Mouse (Mus musculus) kidney, embryonic 16.5 days (tissue): ENCODE measurements around the gene Fam222a. TPM values are rescaled to one million over a fixed set of nuclear protein-coding genes. Genes with fewer than 3 reads are reported as not detected.
A peak's percentile ranks its signal among the peaks of the same experiment; 100 is the strongest.

Experiments
- ATAC-seq: fragments of 200-750 bp; cut with Nextera tagmentation; 2 replicates; pipeline ENCODE4 v1.8.0; 2017; ENCODE audit warnings: moderate TSS enrichment; ENCODE audit not compliant: low FRiP score, low TSS enrichment
- H3K27ac ChIP-seq: fragments of 300-500 bp; sonication (generic); 2 replicates; pipeline ENCODE4 v1.5.1; 2014; ENCODE audit warnings: low read length
- H3K27me3 ChIP-seq: fragments of 300-500 bp; sonication (generic); 2 replicates; pipeline ENCODE4 v1.6.1; 2014; ENCODE audit warnings: low read length, control low read depth, mixed read lengths; ENCODE audit not compliant: insufficient read depth
- H3K36me3 ChIP-seq: fragments of 300-500 bp; sonication (generic); 2 replicates; pipeline ENCODE4 v1.6.1; 2014; ENCODE audit warnings: low read length, control low read depth, mixed read lengths; ENCODE audit not compliant: insufficient read depth
- H3K4me1 ChIP-seq: fragments of 300-500 bp; sonication (generic); 2 replicates; pipeline ENCODE4 v1.6.1; 2014; ENCODE audit warnings: low read length, control low read depth, mixed read lengths; ENCODE audit not compliant: insufficient read depth
- H3K4me2 ChIP-seq: fragments of 300-500 bp; sonication (generic); replicated peaks from 2 replicates; pipeline ENCODE4 v1.6.1; 2014; ENCODE audit warnings: low read depth, low read length
- H3K4me3 ChIP-seq: fragments of 300-500 bp; sonication (generic); 2 replicates; pipeline ENCODE4 v1.5.1; 2014; ENCODE audit warnings: mild to moderate bottlenecking, low read length
- H3K9ac ChIP-seq: fragments of 300-500 bp; sonication (generic); replicated peaks from 2 replicates; pipeline ENCODE4 v1.6.1; 2014; ENCODE audit warnings: low read length
- H3K9me3 ChIP-seq: fragments of 300-500 bp; sonication (generic); 2 replicates; pipeline ENCODE4 v1.6.1; 2016; ENCODE audit warnings: low read length, control low read depth
- WGBS: fragments of 180-500 bp; shearing (Covaris S2); extraction: QIAGEN DNeasy Blood & Tissue Kit; methylation state at CpG from one replicate; pipeline ENCODE4 v1.1.7; 2014; 5-methylcytosine and 5-hydroxymethylcytosine counted together
- polyA plus RNA-seq: library from polyadenylated mRNA; unstranded; fragments of >200 nt; fragmentation: Nextera tagmentation; extraction: Ambion mirVana; gene quantifications from 2 replicates; pipeline ENCODE4 v1.2.1, GENCODE M21; 2015

Gene Fam222a
- polyA plus RNA-seq, 1 experiment from 2014 or later = 4.1 TPM

DNA sequence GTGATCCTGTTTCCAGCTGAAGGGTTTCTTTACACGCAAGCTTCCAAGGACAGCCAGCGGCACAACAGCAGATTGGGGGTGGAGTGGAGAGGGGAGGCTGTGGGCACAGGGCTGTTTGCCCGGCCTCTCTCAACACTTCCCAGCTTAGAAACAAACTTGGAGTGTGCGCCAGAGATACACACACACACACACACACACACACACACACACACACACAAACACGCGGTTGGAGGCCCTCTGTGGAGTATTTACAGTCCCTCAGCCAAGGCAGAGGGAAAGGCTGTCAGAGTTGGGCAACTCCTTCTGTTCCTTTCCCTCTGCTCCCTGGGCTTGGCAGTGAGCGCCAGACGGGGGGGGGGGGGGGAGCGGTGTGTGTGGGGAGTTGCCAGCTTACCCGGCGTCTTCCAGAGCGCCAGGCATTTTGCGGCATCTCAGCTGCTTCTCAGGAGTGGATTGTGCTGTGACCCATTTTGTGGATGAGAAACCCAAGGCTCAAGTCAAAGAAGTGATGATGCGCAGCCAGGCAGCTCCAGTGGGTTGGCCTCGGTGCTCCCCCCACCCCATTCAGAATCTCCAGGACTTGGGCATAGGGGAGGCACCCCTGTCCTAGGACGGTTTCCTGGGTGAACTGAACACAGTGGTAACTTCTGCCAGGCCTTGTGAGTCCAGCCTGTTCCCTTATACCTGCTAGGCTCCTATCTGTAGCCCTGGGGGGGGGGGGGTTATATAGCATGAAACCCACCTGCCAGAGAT is 2.3 kb downstream of the Fam222a start:
- Histone ChIP-seq H3K9me3 (no peaks in the 10 kb centered on the region), H3K4me3 (peak overlapping the region; percentile 73), H3K4me2 (peak overlapping the region; percentile 97), H3K27ac (no peak overlapping the region), H3K36me3 (no peaks in the 10 kb centered on the region), H3K27me3 (peaks cover 3% of the 10 kb centered on the region; the same call in 1 of the 2 replicates), H3K4me1 (peaks cover 76% of the 10 kb centered on the region), H3K9ac (peak overlapping the region; percentile 74; the same call in 1 of the 2 replicates)
- ATAC-seq = no peak
- WGBS = 23% methylated on average over 11 of the region's 16 CpGs

DNA sequence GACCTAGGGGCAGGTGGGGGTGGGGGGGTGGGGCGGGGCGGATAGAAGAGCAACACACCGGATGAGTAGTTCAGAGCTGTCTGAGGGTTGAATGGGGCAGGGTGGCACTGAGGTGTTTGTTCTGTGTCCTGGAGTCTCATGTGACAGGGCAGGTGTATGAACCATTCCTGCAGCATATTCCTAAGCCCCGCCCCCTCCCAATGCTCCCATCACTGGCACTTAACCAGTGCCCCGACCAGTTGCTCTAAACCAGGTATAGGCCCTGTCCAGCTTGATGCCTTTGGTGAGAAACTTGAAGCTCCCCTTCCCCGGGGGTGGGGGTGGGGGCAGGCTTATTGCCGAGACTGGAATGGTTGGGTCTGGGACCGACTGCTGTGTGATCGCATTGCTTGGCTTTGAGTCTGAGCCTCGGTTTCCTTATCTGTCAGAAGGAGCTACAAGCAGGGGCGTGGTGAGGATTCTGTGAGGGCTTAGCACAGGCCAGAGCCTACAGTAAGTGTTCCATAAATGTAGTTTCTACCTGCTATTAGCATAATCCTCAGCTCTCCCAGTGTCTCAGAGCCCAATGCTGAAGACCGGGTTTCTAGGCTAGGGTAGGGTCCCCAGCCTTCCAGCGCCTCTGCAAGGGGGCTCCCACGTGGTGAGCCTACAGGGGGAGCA is 3.1 kb downstream of the Fam222a start:
- peaks cover 3% of the 10 kb centered on the region; the same call in 1 of the 2 replicates for H3K27me3 ChIP-seq
- H3K27ac ChIP-seq = peak overlapping the region; percentile 11
- peaks cover 76% of the 10 kb centered on the region for H3K4me1 ChIP-seq
- peak overlapping the region; percentile 70 for H3K4me2 ChIP-seq
- H3K36me3 ChIP-seq = no peaks in the 10 kb centered on the region
- no peak for ATAC-seq
- H3K9me3 ChIP-seq = no peaks in the 10 kb centered on the region
- peak overlapping the region; percentile 54 for H3K9ac ChIP-seq
- peak overlapping the region; percentile 50 for H3K4me3 ChIP-seq
- 6% methylated on average over 14 of the region's 14 CpGs for WGBS

DNA sequence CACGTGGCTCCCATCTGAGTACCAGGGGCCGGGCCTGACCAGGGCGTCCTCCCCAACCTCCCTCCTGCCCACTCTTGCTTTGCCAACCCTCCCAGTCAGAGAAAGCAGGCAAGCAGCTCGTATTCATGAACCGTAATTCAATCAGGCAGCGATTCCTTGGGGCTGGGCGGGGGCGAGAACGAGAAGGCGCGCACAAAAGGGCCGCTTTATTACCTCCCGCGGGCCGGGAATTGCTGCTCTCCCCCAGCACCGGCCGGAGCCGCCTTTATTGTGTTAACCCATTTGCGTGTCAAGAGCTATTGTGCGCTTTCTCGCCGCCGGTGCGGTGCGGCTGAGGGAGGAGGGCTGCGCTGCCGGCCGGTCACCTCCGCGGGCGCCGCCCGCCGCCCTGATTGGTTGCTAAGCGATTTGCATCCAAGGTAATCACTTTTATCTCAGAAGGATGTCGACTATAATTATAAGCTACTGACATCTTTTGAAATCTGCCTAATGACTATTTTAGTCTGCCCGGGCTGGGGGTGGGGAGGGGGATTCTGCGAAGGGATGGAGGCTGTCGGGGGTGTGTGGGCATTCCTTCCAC is 3.7 kb downstream of the Fam222a start:
- WGBS = 2% methylated on average over 39 of the region's 39 CpGs
- no peaks in the 10 kb centered on the region for H3K36me3 ChIP-seq
- peaks cover 3% of the 10 kb centered on the region; the same call in 1 of the 2 replicates for H3K27me3 ChIP-seq
- peaks cover 77% of the 10 kb centered on the region for H3K4me1 ChIP-seq
- H3K4me2 ChIP-seq = peak overlapping the region; percentile 70
- no peaks in the 10 kb centered on the region for H3K9me3 ChIP-seq
- H3K4me3 ChIP-seq = peak overlapping the region; percentile 50
- peak overlapping the region; percentile 11 for H3K27ac ChIP-seq
- H3K9ac ChIP-seq = peak overlapping the region; percentile 54
- no peak for ATAC-seq

DNA sequence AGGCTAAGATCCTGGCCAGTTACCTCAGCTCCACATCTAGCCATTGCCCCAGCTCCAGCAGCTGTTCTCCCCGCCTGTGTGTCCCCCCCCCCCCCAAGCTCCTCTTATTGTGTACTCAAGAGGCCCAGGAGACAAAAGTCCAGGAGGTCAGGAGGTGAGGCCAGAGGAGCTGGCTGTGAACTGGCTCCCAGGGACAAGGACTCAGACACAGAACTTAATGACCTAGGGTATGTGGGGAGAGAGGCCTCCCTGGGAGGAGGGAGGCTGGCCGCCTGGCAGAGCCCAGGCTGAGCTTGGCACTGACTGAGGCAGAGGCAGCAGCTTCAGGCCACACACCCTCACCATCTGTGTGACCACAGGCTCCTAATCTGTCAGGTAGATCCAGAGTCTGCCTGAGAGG is 5.2 kb downstream of the Fam222a start:
- Histone ChIP-seq H3K36me3 (no peaks in the 10 kb centered on the region), H3K4me1 (peaks cover 83% of the 10 kb centered on the region), H3K27me3 (peaks cover 3% of the 10 kb centered on the region; the same call in 1 of the 2 replicates), H3K4me3 (no peak overlapping the region), H3K4me2 (no peak overlapping the region), H3K9ac (no peak overlapping the region), H3K9me3 (no peaks in the 10 kb centered on the region), H3K27ac (no peak overlapping the region; the same call in 1 of the 2 replicates)
- 38% methylated on average over 2 of the region's 2 CpGs for WGBS
- ATAC-seq = no peak

DNA sequence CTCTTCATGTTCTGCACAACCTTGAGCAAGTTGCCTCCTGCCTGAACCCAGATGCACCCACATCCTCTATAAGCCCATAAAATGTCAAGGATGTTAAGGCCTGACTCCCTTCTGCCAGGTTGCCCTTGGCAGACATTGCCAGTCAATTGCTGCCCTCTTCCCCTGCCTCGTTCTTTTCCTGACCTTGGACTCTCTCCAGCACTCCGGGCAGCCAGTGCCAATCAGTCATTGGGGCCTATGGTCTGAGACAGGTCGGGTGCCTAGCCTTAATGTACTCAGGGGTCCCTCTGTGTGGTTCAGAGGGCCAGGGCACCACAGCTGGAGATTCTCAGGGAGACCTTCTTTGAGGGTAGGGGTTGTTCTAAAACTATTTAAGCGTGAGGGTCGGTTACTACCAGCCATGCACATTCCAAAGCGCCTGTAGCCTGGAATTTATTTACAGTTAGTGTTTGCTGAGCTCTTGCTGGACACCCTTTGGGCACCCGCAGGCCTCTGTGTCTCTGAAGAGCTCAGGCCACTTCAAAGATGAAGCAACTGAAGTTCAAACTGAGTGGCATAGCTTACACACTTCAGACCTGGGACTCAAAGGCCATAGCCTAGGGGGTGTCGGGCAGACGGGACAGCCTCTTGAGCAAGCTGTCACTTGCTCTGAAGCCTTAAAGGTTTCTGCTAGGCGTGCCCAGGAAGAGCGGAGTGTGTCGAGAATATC is 6.3 kb downstream of the Fam222a start:
- no peak overlapping the region for H3K4me2 ChIP-seq
- H3K4me3 ChIP-seq = no peak overlapping the region
- peaks cover 3% of the 10 kb centered on the region; the same call in 1 of the 2 replicates for H3K27me3 ChIP-seq
- H3K36me3 ChIP-seq = no peaks in the 10 kb centered on the region
- H3K4me1 ChIP-seq = peaks cover 80% of the 10 kb centered on the region
- WGBS = 47% methylated on average over 12 of the region's 12 CpGs
- no peaks in the 10 kb centered on the region for H3K9me3 ChIP-seq
- no peak for ATAC-seq
- H3K27ac ChIP-seq = 0 out of 2 replicates have a peak overlapping the region, but pooled peaks have one; percentile 19
- H3K9ac ChIP-seq = no peak overlapping the region

DNA sequence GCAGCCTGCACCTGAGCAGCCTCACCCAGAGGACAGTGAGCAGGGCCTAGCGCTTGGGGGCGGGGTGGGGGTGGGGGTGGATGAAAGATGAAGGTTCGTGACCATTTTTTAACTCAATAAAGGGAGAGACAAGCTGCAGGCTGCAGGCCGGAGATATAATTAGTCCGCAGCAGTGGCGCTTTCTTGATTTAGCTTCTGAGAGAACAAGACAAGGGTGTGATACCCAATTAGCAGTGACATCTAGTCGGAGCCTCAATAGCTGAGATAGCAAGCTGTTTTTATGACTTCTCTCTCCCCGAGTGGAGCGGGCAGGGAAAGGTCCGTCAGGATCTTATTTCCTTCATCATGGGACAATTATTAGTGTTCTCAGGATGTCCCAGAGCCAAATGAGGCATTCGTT is 7.2 kb downstream of the Fam222a start:
- no peak overlapping the region for H3K4me3 ChIP-seq
- no peak overlapping the region for H3K27ac ChIP-seq
- peaks cover 71% of the 10 kb centered on the region for H3K4me1 ChIP-seq
- H3K27me3 ChIP-seq = peaks cover 3% of the 10 kb centered on the region; the same call in 1 of the 2 replicates
- WGBS = 33% methylated on average over 11 of the region's 11 CpGs
- no peaks in the 10 kb centered on the region for H3K9me3 ChIP-seq
- no peak for ATAC-seq
- H3K9ac ChIP-seq = no peak overlapping the region
- no peak overlapping the region for H3K4me2 ChIP-seq
- H3K36me3 ChIP-seq = no peaks in the 10 kb centered on the region

DNA sequence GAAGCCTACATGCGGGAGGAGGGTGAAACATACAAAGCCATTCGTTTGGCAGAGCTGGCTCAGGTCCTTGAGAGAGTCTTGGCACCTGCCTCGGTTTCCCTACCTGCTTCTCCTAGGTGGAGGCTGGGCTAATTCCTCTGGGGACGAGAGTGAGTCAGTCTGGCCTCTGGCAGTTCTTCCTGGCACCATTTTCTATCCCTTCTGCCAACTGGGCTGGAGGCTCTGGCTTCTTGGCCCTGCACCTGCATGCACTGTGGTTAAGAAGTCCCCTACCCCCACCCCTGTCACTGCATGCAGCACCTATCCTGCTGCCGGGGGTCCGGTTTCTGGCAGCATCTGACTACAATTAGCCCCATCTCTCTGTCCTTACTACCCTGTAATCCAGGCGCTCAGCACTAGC is 7.7 kb downstream of the Fam222a start:
- ATAC-seq = no peak
- H3K4me3 ChIP-seq = no peak overlapping the region
- no peaks in the 10 kb centered on the region for H3K36me3 ChIP-seq
- H3K9me3 ChIP-seq = no peaks in the 10 kb centered on the region
- H3K27me3 ChIP-seq = peaks cover 3% of the 10 kb centered on the region; the same call in 1 of the 2 replicates
- H3K4me1 ChIP-seq = peaks cover 67% of the 10 kb centered on the region
- 79% methylated on average over 7 of the region's 7 CpGs for WGBS
- no peak overlapping the region for H3K9ac ChIP-seq
- H3K4me2 ChIP-seq = no peak overlapping the region
- H3K27ac ChIP-seq = no peak overlapping the region

DNA sequence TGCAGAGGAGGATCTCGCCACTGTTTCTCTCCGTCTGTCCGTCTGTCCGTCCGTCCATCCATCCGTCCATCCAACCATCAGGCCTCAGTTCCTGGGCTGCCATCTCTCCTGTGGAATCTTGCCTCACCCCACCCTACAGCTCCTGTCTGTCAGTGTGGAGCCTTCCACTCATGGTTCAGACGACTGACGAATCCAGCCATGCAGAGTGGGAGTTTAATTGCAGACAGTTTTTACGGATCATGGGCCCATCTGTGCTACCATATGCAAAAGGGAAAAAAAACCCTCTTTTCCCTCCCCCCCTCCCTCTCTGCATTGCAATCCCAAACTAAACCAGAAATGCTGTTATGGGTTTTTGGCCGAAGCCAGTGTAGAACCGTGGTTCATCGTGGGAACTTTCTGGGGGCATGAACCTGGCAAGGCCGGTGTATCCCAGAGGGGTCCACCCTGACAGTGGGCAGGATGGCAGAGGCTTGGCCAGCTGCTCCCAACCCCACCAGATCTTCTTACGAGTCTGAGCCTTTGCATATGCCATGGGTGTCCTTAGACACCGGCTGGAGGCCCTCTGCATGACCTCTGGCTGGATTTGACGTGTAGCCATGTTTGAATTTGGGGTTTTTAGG is 8.3 kb downstream of the Fam222a start:
- 80% methylated on average over 16 of the region's 16 CpGs for WGBS
- ATAC-seq = no peak
- Histone ChIP-seq H3K4me1 (peaks cover 65% of the 10 kb centered on the region), H3K27ac (no peak overlapping the region), H3K4me3 (no peak overlapping the region), H3K36me3 (no peaks in the 10 kb centered on the region), H3K9ac (no peak overlapping the region), H3K4me2 (no peak overlapping the region), H3K9me3 (no peaks in the 10 kb centered on the region), H3K27me3 (no peaks in the 10 kb centered on the region)

DNA sequence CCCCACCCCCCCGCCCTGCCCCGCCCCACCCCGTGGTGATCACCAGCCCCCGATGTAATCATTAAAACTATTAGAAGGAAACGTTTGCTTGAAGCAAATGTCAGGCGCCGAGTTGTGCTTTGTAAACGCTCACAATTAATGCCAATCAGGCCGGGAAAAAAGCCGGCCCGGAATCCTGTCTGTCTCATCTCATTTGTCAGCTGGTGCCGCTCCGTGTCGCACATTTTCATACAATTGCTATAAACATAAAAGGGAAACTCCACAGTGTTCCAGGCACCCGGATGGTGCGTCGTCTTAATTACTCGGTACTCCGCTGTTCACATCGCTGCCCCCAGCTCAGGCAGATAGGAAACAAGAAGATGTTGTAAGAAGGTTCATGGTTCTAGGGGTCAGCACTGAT is 10.5 kb downstream of the Fam222a start:
- H3K4me3 ChIP-seq = no peak overlapping the region
- H3K27me3 ChIP-seq = no peaks in the 10 kb centered on the region
- peaks cover 49% of the 10 kb centered on the region for H3K4me1 ChIP-seq
- H3K9ac ChIP-seq = no peak overlapping the region
- H3K9me3 ChIP-seq = no peaks in the 10 kb centered on the region
- H3K27ac ChIP-seq = no peak overlapping the region
- no peak overlapping the region for H3K4me2 ChIP-seq
- 54% methylated on average over 20 of the region's 20 CpGs for WGBS
- ATAC-seq = no peak
- H3K36me3 ChIP-seq = no peaks in the 10 kb centered on the region
